Mouse (Mus musculus) liver, adult 2 months (tissue): ENCODE data around the gene Rab37. TPM values are rescaled to one million over a fixed set of nuclear protein-coding genes. Genes with fewer than 3 reads are reported as not detected.
A peak's percentile ranks its signal among the peaks of the same experiment; 100 is the strongest.

Experiments
- DNase-seq: peaks from one replicate; pipeline ENCODE4 v3.0.0-alpha.2; 2011; ENCODE audit warnings: low read depth, low spot score; ENCODE audit errors: extremely low read depth
- H3K27ac ChIP-seq: fragments of 200-500 bp; replicated peaks from 2 replicates; pipeline ENCODE4 v1.5.1; 2012; ENCODE audit warnings: low read depth, mild to moderate bottlenecking, control low read depth, inconsistent platforms, low read length; ENCODE audit not compliant: insufficient read depth
- H3K27me3 ChIP-seq: fragments of 200-500 bp; 2 replicates; pipeline ENCODE4 v1.6.1; 2012; ENCODE audit warnings: mild to moderate bottlenecking, moderate library complexity, low read length, inconsistent platforms; ENCODE audit not compliant: control insufficient read depth, insufficient read depth
- H3K36me3 ChIP-seq: fragments of 200-500 bp; 2 replicates; pipeline ENCODE4 v1.6.1; 2012; ENCODE audit warnings: low read length, inconsistent platforms; ENCODE audit not compliant: control insufficient read depth, insufficient read depth
- H3K4me1 ChIP-seq: fragments of 200-500 bp; 2 replicates; pipeline ENCODE4 v1.6.1; 2011; ENCODE audit warnings: low read length; ENCODE audit not compliant: control insufficient read depth, insufficient read depth
- H3K4me3 ChIP-seq: fragments of 200-500 bp; 2 replicates; pipeline ENCODE4 v1.5.1; 2011; ENCODE audit warnings: low read depth, mild to moderate bottlenecking, control low read depth, low read length, moderate library complexity; ENCODE audit not compliant: insufficient read depth
- H3K79me2 ChIP-seq: fragments of 200-500 bp; 2 replicates; pipeline ENCODE4 v1.6.1; 2012; ENCODE audit warnings: inconsistent platforms, mild to moderate bottlenecking, low read length, moderate library complexity; ENCODE audit not compliant: control insufficient read depth, insufficient read depth
- H3K9ac ChIP-seq: fragments of 200-500 bp; 2 replicates; pipeline ENCODE4 v1.6.1; 2012; ENCODE audit warnings: low read depth, mild to moderate bottlenecking, control low read depth, inconsistent platforms, low read length
- CTCF ChIP-seq: fragments of 200-500 bp; IDR thresholded peaks from 2 replicates; pipeline ENCODE4 v1.5.1; 2011; ENCODE audit warnings: low read depth, low read length, control low read depth
- POLR2A ChIP-seq: fragments of 200-500 bp; IDR thresholded peaks from 2 replicates; pipeline ENCODE4 v1.6.1; 2011; ENCODE audit warnings: low read length, control low read depth; ENCODE audit not compliant: insufficient read depth; ENCODE audit errors: extremely low read depth
- WGBS: fragments of 180-500 bp; shearing (Covaris S2); methylation state at CpG from one replicate; pipeline ENCODE4 v1.1.7; 2018; 5-methylcytosine and 5-hydroxymethylcytosine counted together
- polyA plus RNA-seq: library from polyadenylated mRNA; depleted of rRNA; stranded (reverse); fragments of >200 nt; gene quantifications from 2 replicates; pipeline ENCODE4 v1.2.3, GENCODE M21; 2012
- total RNA-seq: library from RNA; depleted of rRNA; stranded (reverse); fragments of >200 nt; gene quantifications from 2 replicates; pipeline ENCODE4 v1.2.3, GENCODE M21; 2014

Gene Rab37
- total and polyA plus RNA-seq, 2 experiments, result 0.09 to 0.20 TPM

DNA sequence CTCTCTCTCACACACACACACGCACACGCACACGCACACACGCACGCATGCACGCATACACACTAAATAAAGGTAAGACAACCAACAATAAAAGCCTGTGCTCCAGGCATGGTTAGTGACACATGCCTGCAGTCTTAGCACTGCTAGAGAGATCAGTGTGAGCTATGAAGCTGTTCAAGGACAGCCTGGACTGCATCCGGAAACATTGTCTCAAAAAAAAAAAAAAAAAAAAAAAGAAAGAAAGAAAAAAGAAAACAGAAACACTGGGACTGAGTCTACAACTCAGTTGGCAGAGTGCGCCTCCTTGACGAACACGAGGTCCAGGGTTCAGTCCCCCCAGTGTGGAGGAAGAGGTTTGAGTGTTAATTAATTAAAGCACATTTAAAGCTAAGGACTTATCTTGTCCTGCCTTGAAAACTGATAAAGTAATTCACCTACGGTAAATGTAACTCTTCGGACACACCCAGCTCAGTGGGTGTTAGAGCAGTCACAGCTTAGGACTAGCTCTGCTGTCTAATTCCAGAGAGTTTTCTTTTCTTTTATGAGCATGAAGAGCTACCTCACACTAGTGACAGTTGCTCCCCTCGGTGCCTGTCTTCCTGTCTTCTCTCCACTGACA is 38.4 kb downstream of the Rab37 start:
- DNase-seq, result no peak
- 82% methylated on average over 13 of the region's 13 CpGs for WGBS
- H3K4me1 ChIP-seq, result no peaks in the 10 kb centered on the region
- H3K9ac ChIP-seq, result no peak overlapping the region
- TF ChIP-seq CTCF (no peak), POLR2A (no peak)
- H3K36me3 ChIP-seq, result no peaks in the 10 kb centered on the region
- no peaks in the 10 kb centered on the region for H3K79me2 ChIP-seq
- H3K4me3 ChIP-seq, result no peak overlapping the region
- no peak overlapping the region for H3K27ac ChIP-seq
- H3K27me3 ChIP-seq, result no peaks in the 10 kb centered on the region

GRCm38 (mm10) chr11:115131768-115132381 is 40.6 kb downstream of the Rab37 start:
- H3K79me2 ChIP-seq, result no peaks in the 10 kb centered on the region
- no peak overlapping the region for H3K27ac ChIP-seq
- no peak for DNase-seq
- TF ChIP-seq CTCF (no peak), POLR2A (no peak)
- no peak overlapping the region for H3K9ac ChIP-seq
- H3K4me1 ChIP-seq, result no peaks in the 10 kb centered on the region
- H3K36me3 ChIP-seq, result no peaks in the 10 kb centered on the region
- no peak overlapping the region for H3K4me3 ChIP-seq
- no peaks in the 10 kb centered on the region for H3K27me3 ChIP-seq
- WGBS, result 71% methylated on average over 8 of the region's 8 CpGs

DNA sequence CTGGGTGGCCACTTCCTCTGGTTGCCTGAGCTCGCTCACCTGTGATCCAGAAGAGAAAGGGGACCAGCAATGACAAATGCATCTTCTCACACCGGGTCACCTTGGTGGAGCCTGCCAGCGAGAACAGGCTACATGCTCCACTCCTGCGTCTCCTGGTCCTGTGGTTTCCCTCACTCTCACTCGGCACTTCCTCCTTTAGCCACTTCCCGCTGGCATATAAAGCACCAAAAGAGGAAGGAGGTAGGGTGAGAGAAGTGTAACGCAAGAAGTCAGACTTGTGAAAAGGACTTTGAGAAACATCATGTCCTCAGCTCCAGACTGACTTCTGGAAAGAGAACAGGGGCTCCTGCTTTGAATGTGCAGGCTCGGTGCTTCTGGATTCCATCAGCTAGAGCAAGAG is 42.6 kb downstream of the Rab37 start, which contains the start of gene Cd300lf:
Gene Cd300lf, minus strand, starts transcription at position 193 of the 400 bp plus-strand sequence.
- Histone ChIP-seq H3K4me1 (no peaks in the 10 kb centered on the region), H3K27ac (no peak within 1 kb of the TSS; the same call in 1 of the 2 replicates), H3K9ac (no peak within 1 kb of the TSS), H3K36me3 (no peaks in the 10 kb centered on the region), H3K79me2 (no peaks in the 10 kb centered on the region), H3K4me3 (peak within 1 kb of the TSS; percentile 40; the same call in 1 of the 2 replicates), H3K27me3 (no peaks in the 10 kb centered on the region)
- TF ChIP-seq POLR2A (no peak), CTCF (no peak)
- 71% methylated on average over 8 of the region's 8 CpGs for WGBS
- DNase-seq, result peak; percentile 44

GRCm38 (mm10) chr11:115138597-115139262 is 47.5 kb downstream of the Rab37 start:
- H3K4me3 ChIP-seq, result no peak overlapping the region
- H3K27ac ChIP-seq, result no peak overlapping the region
- 70% methylated on average over 5 of the region's 5 CpGs for WGBS
- no peaks in the 10 kb centered on the region for H3K27me3 ChIP-seq
- H3K9ac ChIP-seq, result no peak overlapping the region
- peak; percentile 22 for DNase-seq
- no peaks in the 10 kb centered on the region for H3K36me3 ChIP-seq
- no peaks in the 10 kb centered on the region for H3K4me1 ChIP-seq
- no peaks in the 10 kb centered on the region for H3K79me2 ChIP-seq
- TF ChIP-seq CTCF (no peak), POLR2A (no peak)

- WGBS, result 82% methylated on average over 2 of the region's 2 CpGs
- peak; percentile 22 for DNase-seq
- no peaks in the 10 kb centered on the region for H3K79me2 ChIP-seq
These were observed 50.7 kb downstream of the Rab37 start for GRCm38 (mm10) chr11:115141970-115142369.

GRCm38 (mm10) chr11:115147813-115148212 is 56.6 kb downstream of the Rab37 start:
- no peak for TF ChIP-seq POLR2A
- TF ChIP-seq CTCF, result no peak
- no peaks in the 10 kb centered on the region for H3K4me1 ChIP-seq
- H3K79me2 ChIP-seq, result no peaks in the 10 kb centered on the region
- H3K27ac ChIP-seq, result no peak overlapping the region
- no peak overlapping the region for H3K9ac ChIP-seq
- WGBS, result 81% methylated on average over 4 of the region's 4 CpGs
- H3K36me3 ChIP-seq, result no peaks in the 10 kb centered on the region
- H3K4me3 ChIP-seq, result no peak overlapping the region
- peaks cover 2% of the 10 kb centered on the region; the same call in 1 of the 2 replicates for H3K27me3 ChIP-seq
- no peak for DNase-seq

More at GRCm38 (mm10) chr11:115141970-115142369, 50.7 kb downstream of the Rab37 start:
- TF ChIP-seq CTCF (no peak), POLR2A (no peak)
- no peaks in the 10 kb centered on the region for H3K27me3 ChIP-seq
- no peak overlapping the region for H3K4me3 ChIP-seq
- H3K9ac ChIP-seq, result no peak overlapping the region
- no peaks in the 10 kb centered on the region for H3K4me1 ChIP-seq
- H3K36me3 ChIP-seq, result no peaks in the 10 kb centered on the region
- H3K27ac ChIP-seq, result no peak overlapping the region
